Mouse (Mus musculus) hindbrain, embryonic 14.5 days (tissue): ENCODE measurements at regions not wholly inside any gene's neighbourhood (a gene's known extent, or its start where the extent isn't known, plus 50 kb on each side); places are given as distances from the start of the nearest gene placed in this dataset.

ENCODE experiments used
- ATAC-seq: fragments of 200-750 bp; cut with Nextera tagmentation; 2 replicates; pipeline ENCODE4 v1.8.0; 2017; ENCODE audit warnings: moderate number of reproducible peaks, mild to moderate bottlenecking, moderate TSS enrichment, moderate library complexity; ENCODE audit not compliant: low FRiP score
- DNase-seq: peaks from one replicate; pipeline ENCODE4 v3.0.0-alpha.2; 2015; ENCODE audit warnings: low spot score
- H3K27ac ChIP-seq: fragments of 300-500 bp; sonication (generic); 2 replicates; pipeline ENCODE4 v1.5.1; 2014; ENCODE audit warnings: mild to moderate bottlenecking, moderate library complexity
- H3K27me3 ChIP-seq: fragments of 300-500 bp; sonication (generic); 2 replicates; pipeline ENCODE4 v1.6.1; 2014; ENCODE audit warnings: mild to moderate bottlenecking, low read length, mixed read lengths; ENCODE audit not compliant: control insufficient read depth, insufficient read depth
- H3K36me3 ChIP-seq: fragments of 300-500 bp; sonication (generic); replicated peaks from 2 replicates; pipeline ENCODE4 v1.6.1; 2014; ENCODE audit not compliant: control insufficient read depth, insufficient read depth
- H3K4me1 ChIP-seq: fragments of 300-500 bp; sonication (generic); replicated peaks from 2 replicates; pipeline ENCODE4 v1.6.1; 2014; ENCODE audit warnings: antibody characterized with exemption, low read length, mixed read lengths; ENCODE audit not compliant: control insufficient read depth, insufficient read depth
- H3K4me2 ChIP-seq: fragments of 300-500 bp; sonication (generic); replicated peaks from 2 replicates; pipeline ENCODE4 v1.6.1; 2014; ENCODE audit warnings: mild to moderate bottlenecking, moderate library complexity
- H3K4me3 ChIP-seq: fragments of 300-500 bp; sonication (generic); replicated peaks from 2 replicates; pipeline ENCODE4 v1.5.1; 2014; ENCODE audit warnings: mild to moderate bottlenecking, low read length
- H3K9ac ChIP-seq: fragments of 300-500 bp; sonication (generic); 2 replicates; pipeline ENCODE4 v1.6.1; 2014
- H3K9me3 ChIP-seq: fragments of 300-500 bp; sonication (generic); 2 replicates; pipeline ENCODE4 v1.6.1; 2016; ENCODE audit warnings: low read length; ENCODE audit not compliant: control insufficient read depth
- WGBS: fragments of 180-500 bp; shearing (Covaris S2); extraction: QIAGEN DNeasy Blood & Tissue Kit; methylation state at CpG from one replicate; pipeline ENCODE4 v1.1.7; 2014; 5-methylcytosine and 5-hydroxymethylcytosine counted together

DNA sequence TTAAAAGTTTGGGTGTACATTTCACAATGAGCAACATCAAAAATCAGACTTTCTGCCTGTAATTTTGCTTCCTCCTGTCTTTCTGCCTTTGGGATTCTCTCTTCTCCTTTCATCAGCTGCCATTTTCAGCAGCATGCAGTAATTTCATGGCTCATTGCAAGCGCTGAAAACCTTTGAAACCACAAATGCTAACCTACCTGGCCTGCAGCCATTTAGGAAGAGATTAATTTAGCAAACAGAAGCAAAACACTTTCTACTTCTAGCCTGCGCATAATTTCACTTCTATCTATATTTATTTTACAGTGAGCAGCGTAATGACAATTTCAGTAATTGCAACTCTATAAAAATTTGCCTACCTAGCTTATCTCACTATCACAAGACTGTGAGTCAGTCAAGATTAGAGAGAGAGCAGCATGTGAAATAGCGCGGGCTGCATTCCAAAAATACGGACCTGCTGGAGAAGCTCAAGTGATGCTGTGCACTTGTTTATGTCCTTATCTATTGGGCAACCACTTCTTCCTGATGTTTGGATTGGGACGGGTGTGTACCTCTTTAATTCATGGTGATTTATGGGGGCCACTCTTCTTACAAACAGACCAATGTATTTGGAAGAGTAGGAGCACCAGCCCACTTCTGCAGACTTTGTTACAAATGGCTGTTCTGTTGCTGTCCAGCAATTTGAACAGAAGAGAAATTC, 341.6 kb downstream of the 9330182O14Rik start:
- peak overlapping the region; percentile 49 for H3K27ac ChIP-seq
- 55% methylated on average over 7 of the region's 7 CpGs for WGBS
- peak; percentile 43; the same call in 1 of the 2 replicates for ATAC-seq

DNA sequence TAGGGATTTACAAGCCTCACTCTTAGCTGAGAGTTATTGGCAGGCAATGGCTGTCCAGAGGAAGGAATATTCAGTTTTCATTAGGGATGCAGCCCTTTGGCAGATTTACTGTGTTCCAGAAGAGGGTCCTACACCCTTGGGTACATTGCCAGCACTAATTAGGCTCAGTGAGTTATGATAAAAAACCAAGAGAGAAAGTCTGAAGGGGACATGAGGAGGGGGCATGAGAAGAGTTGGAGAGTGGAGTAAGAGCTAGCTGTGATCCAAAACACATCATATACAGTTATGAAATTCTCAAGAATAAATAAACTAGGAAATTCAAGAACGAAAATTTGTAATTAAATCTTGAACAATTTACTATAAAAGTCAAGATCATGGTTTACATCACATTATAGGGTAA, 346.2 kb downstream of the 9330182O14Rik start:
- DNase-seq, result no peak
- Histone ChIP-seq H3K4me3 (no peak overlapping the region), H3K4me2 (no peak overlapping the region), H3K27ac (no peak overlapping the region), H3K4me1 (0 out of 2 replicates have a peak, but pooled peaks cover 4% of the 10 kb centered on the region), H3K27me3 (no peaks in the 10 kb centered on the region), H3K9me3 (no peaks in the 10 kb centered on the region), H3K36me3 (no peaks in the 10 kb centered on the region), H3K9ac (no peak overlapping the region)
- ATAC-seq, result no peak
- WGBS, result 76% methylated on average over 1 of the region's 1 CpGs

More for the DNA sequence above, 341.6 kb downstream of the 9330182O14Rik start:
- Histone ChIP-seq H3K36me3 (no peaks in the 10 kb centered on the region), H3K4me3 (no peak overlapping the region), H3K4me2 (no peak overlapping the region), H3K9me3 (no peaks in the 10 kb centered on the region), H3K9ac (no peak overlapping the region), H3K4me1 (no peaks in the 10 kb centered on the region), H3K27me3 (no peaks in the 10 kb centered on the region)
- DNase-seq, result peak; percentile 52

DNA sequence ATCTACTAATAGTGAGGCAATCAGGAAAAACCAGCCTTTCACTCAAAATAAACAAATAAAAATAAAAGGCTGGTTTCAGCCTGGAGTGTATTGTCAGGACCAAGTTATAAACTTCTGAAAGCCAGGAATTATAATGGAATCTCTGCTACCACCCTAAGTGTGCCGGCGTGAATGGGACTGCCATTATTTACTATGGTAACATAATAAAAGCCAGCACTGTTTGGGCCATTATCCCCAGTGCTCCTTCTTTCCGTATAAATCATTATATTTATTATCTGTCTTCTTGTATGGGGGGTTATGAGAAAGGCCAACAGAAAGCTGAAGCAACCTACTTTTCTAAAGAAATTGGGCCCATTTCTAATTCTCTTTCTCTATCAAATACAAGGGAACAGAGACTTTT, 347.1 kb downstream of the 9330182O14Rik start:
- 34% methylated on average over 3 of the region's 3 CpGs for WGBS
- DNase-seq (no peak), ATAC-seq (no peak)

DNA sequence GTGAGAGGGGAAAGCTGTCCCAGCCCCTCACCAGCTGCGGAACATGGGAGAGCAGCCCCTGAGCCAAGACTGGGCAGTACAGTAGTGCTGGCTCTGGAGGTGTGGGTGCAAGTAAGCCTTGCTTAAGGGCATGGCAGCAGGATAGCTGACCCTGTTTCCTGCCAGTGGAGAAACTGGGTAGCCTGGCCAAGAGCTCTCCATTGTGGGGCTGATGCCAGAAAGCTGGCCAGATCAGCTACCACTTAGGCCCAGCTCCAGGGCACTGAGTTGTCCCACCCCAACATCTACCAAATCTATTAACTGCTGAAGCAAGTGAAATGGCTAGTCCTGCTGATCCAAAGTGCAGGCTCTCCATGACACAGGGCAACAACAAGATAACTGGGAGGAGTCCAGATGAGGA, 351.8 kb downstream of the 9330182O14Rik start:
- DNase-seq (no peak), ATAC-seq (no peak)
- H3K36me3 ChIP-seq, result no peaks in the 10 kb centered on the region
- H3K4me2 ChIP-seq, result no peak overlapping the region
- no peaks in the 10 kb centered on the region for H3K27me3 ChIP-seq
- H3K4me1 ChIP-seq, result 0 out of 2 replicates have a peak, but pooled peaks cover 4% of the 10 kb centered on the region
- no peak overlapping the region for H3K9ac ChIP-seq
- H3K4me3 ChIP-seq, result no peak overlapping the region
- no peaks in the 10 kb centered on the region for H3K9me3 ChIP-seq
- no peak overlapping the region for H3K27ac ChIP-seq
- 100% methylated on average over 1 of the region's 1 CpGs for WGBS

More for the DNA sequence above, 347.1 kb downstream of the 9330182O14Rik start:
- H3K9me3 ChIP-seq, result no peaks in the 10 kb centered on the region
- no peak overlapping the region for H3K9ac ChIP-seq
- H3K4me2 ChIP-seq, result no peak overlapping the region
- no peak overlapping the region for H3K4me3 ChIP-seq
- H3K36me3 ChIP-seq, result no peaks in the 10 kb centered on the region
- H3K27me3 ChIP-seq, result no peaks in the 10 kb centered on the region
- 0 out of 2 replicates have a peak, but pooled peaks cover 4% of the 10 kb centered on the region for H3K4me1 ChIP-seq
- no peak overlapping the region for H3K27ac ChIP-seq

DNA sequence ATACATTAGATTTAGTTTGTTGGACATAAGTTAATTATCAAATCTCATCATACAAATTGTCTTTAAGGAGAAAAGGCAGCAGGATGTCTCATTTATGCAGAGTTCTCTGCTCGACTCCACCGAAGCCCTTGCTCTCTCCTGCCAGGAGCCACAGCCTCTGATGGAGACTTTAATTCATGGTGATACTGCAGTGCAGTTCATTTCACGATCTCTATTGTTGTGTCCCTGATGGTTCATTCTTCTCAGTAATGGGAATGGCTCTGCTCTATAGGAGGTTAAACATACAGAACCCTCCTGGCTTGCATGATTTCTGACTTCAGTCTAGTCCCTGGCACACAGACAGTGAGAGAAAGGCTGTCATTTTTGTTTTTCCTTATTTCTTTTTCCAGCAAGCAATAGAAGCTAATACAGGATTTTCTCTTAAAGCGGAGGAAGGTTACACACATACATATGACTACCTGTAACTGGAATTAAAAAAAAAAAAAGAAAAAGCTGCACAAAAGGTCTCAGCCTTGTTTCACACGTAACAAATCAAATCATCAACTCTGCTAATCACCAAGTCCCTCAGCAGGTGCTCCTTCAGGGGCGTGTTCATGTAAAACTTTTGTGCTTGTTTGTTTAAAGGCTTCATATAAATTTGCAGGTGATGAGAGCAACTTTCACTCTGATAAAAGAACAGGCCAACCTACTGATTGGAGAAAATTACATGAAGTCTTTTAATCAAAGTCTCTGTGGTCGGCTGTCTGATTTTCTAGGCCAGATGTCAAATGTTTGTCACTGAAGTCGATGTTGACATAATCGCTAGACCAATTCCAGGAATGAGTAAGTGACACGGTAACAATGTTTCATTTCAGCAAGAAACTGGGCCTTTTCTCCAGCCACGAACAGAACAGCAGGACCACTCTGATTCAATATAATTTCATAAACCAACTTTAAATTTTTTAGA, 367.3 kb downstream of the 9330182O14Rik start:
- Histone ChIP-seq H3K4me2 (no peak overlapping the region), H3K4me3 (no peak overlapping the region), H3K27ac (peak overlapping the region; percentile 41; the same call in 1 of the 2 replicates), H3K36me3 (no peaks in the 10 kb centered on the region), H3K4me1 (peaks cover 11% of the 10 kb centered on the region; the same call in 1 of the 2 replicates), H3K27me3 (no peaks in the 10 kb centered on the region), H3K9ac (no peak overlapping the region; the same call in 1 of the 2 replicates), H3K9me3 (no peaks in the 10 kb centered on the region)
- ATAC-seq (0 out of 2 replicates have a peak, but pooled peaks have one; percentile 31), DNase-seq (no peak)
- 41% methylated on average over 11 of the region's 11 CpGs for WGBS

DNA sequence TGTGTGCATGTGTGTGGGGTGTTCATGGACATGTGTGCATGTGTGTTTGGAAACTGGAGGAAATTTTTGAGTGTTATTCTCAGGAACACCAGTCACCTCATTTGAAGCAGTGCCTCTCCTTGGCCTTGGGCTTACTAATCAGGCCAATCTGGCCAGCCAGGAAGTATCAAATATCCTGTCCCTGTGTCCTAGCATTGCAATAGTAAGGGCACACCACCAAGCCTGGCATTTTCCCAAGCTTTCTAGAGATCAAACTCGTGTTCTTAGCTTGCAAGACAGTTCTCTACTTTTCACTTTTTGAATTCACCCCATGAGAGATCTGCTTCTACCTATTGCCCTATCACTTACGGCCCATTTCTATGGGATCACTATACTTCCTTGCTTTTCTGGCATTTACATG, 376.7 kb downstream of the 9330182O14Rik start:
- DNase-seq (no peak), ATAC-seq (no peak)
- no peaks in the 10 kb centered on the region for H3K36me3 ChIP-seq
- H3K4me1 ChIP-seq, result no peaks in the 10 kb centered on the region
- no peak overlapping the region for H3K9ac ChIP-seq
- no peak overlapping the region for H3K4me3 ChIP-seq
- no peaks in the 10 kb centered on the region for H3K9me3 ChIP-seq
- H3K27me3 ChIP-seq, result no peaks in the 10 kb centered on the region
- H3K27ac ChIP-seq, result no peak overlapping the region
- WGBS, result 90% methylated on average over 2 of the region's 2 CpGs
- H3K4me2 ChIP-seq, result no peak overlapping the region

DNA sequence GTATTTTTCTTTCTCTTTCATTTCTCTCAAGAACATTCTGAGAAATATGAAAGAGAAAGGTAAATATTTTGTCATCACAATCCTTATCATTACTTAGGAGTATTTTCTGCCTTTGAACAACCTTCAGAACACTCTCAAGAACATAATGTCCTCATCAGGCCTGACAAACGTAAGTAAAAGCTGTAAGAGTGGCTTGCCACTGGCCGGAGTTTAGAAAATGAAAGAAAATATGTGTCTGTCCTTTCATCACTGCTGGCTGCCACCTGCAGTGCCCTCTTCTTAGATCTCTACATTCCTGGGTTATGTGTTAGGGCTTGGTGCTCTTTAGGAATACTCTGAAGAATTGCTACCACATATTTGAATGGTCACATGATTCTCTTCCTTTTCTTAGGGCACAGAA, 390.2 kb downstream of the 9330182O14Rik start:
- Histone ChIP-seq H3K27ac (no peak overlapping the region), H3K4me1 (no peaks in the 10 kb centered on the region), H3K4me2 (no peak overlapping the region), H3K9me3 (no peaks in the 10 kb centered on the region), H3K4me3 (no peak overlapping the region), H3K36me3 (no peaks in the 10 kb centered on the region), H3K9ac (no peak overlapping the region), H3K27me3 (no peaks in the 10 kb centered on the region)
- 62% methylated on average over 2 of the region's 2 CpGs for WGBS
- no peak for ATAC-seq
- DNase-seq, result no peak

DNA sequence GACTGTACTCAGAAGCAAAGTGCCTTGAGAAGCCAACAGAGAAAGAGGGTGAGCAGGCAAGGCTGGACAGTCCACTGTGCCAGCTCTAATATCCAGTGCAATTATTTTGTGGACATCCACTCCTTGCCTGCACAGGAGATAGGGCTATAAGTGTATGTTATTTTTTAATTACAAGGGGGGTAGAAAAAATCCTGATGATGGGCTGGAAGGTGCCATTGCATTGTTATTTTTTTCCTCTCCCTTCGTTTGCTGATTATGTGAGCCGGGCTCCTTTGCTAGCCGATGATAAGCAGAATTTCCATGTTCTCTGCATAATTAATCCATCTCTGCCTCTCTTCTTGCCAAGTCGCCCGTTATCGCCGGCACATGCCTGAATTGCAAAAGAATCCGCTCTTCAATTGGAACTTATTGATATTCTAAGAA, 399.3 kb downstream of the 9330182O14Rik start:
- no peaks in the 10 kb centered on the region for H3K9me3 ChIP-seq
- no peaks in the 10 kb centered on the region for H3K27me3 ChIP-seq
- H3K4me2 ChIP-seq, result peak overlapping the region; percentile 20; the same call in 1 of the 2 replicates
- H3K9ac ChIP-seq, result no peak overlapping the region
- no peak; the same call in 1 of the 2 replicates for ATAC-seq
- H3K4me1 ChIP-seq, result no peaks in the 10 kb centered on the region
- H3K27ac ChIP-seq, result no peak overlapping the region
- WGBS, result 44% methylated on average over 8 of the region's 8 CpGs
- H3K36me3 ChIP-seq, result no peaks in the 10 kb centered on the region
- H3K4me3 ChIP-seq, result no peak overlapping the region
- DNase-seq, result no peak

DNA sequence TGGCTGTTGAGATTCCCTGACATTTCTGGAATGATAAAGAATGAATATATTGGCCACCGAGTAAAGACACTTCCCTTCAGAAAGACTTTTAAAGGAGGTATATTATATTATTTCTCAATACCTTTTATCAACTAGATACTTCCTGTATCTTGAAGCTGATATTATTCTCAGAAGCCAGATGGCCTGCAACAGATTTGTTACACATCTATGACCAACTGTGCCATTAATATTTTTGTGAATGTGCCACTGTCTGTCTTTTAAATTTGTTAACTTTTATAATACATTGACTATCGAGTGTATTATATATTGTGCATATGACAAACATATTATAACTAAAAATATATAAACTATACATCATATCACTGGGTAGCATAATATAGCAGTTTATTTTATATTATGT, 427.5 kb downstream of the 9330182O14Rik start:
- 91% methylated on average over 2 of the region's 2 CpGs for WGBS
- Histone ChIP-seq H3K27me3 (no peaks in the 10 kb centered on the region), H3K36me3 (no peaks in the 10 kb centered on the region), H3K4me3 (no peak overlapping the region), H3K9me3 (no peaks in the 10 kb centered on the region), H3K4me1 (no peaks in the 10 kb centered on the region), H3K27ac (no peak overlapping the region), H3K9ac (no peak overlapping the region), H3K4me2 (no peak overlapping the region)
- ATAC-seq (no peak), DNase-seq (no peak)
